Mouse (Mus musculus): ENCODE measurements around the gene Arid1b. TPM values are rescaled to one million over a fixed set of nuclear protein-coding genes. Genes with fewer than 3 reads are reported as not detected.

Arid1b gene
- polyA plus RNA-seq, 1 experiment from 2014 or later: 14.8 TPM

DNA sequence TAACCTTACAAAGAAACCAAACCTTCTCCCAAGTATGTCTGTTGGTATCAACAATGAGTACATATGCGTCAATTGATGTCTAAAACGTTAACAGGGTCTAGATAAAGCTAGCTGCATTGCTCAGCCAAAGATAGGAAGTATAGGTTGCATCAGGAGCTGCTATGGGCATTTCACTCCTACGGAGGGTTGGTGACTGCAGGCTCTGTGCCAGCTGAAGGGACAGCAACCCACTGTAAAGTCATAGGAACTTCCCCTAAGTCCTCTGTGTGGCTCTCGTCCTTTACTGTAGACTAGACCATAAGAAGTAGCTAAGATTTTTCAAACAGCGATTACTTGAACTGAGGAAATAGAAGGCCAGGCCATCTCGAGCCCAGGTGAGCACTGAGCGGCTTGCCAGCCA lies 316.9 kb downstream of the Arid1b start:
- WGBS: 92% methylated on average over 7 of the region's 7 CpGs
- no peak overlapping the region for H3K27ac ChIP-seq
- peaks cover 39% of the 10 kb centered on the region for H3K36me3 ChIP-seq
- ATAC-seq: no peak
- no peak overlapping the region for H3K4me2 ChIP-seq (replicated peaks)
- no peaks in the 10 kb centered on the region for H3K9me3 ChIP-seq
- no peaks in the 10 kb centered on the region for H3K27me3 ChIP-seq
- no peak overlapping the region for H3K4me3 ChIP-seq (replicated peaks)
- H3K4me1 ChIP-seq (replicated peaks): peaks cover 19% of the 10 kb centered on the region
- no peak overlapping the region for H3K9ac ChIP-seq (replicated peaks)

DNA sequence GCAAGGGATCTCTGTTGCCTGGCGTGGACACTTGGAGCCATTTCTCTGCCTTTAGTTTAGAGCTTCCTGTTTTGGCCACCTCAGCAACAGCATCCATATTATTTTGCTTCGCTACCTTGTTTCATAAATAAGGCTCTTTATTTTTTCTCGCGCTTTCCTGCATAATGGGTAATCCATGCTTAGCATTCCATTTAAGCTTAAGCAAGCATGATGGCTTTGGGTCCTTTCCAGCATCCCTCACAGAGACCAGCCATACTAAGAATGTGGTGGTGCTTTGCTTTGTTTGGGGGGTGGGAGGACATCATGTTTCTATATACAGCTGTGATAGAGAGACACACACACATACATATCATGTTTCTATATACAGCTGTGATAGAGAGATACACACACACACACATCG lies 318.2 kb downstream of the Arid1b start:
- H3K36me3 ChIP-seq: peaks cover 40% of the 10 kb centered on the region
- H3K4me1 ChIP-seq (replicated peaks): peaks cover 19% of the 10 kb centered on the region
- 68% methylated on average over 5 of the region's 5 CpGs for WGBS
- ATAC-seq: no peak
- H3K9me3 ChIP-seq: no peaks in the 10 kb centered on the region
- H3K27ac ChIP-seq: no peak overlapping the region
- H3K4me2 ChIP-seq (replicated peaks): no peak overlapping the region
- H3K4me3 ChIP-seq (replicated peaks): no peak overlapping the region
- no peak overlapping the region; the same call in 1 of the 2 replicates for H3K9ac ChIP-seq (replicated peaks)
- H3K27me3 ChIP-seq: no peaks in the 10 kb centered on the region

DNA sequence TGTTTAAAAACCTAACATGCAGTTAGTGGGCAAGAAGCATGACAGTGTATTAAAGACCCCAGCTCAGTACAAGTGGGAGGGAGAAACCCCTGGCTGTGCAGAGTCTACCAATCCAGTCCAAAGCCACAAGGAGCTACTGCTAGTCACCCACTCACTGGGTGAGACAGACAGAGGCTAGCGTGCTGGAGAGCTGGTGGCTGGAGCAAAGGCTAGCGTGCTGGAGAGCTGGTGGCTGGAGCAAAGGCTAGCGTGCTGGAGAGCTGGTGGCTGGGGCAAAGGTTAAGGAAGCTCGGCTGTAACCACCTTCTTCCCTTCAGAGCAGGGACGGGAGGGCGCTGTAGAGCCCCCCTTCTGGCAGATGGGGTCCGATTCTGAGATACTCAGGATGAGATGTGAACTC lies 320.6 kb downstream of the Arid1b start:
- no peak for ATAC-seq
- no peak overlapping the region for H3K4me2 ChIP-seq (replicated peaks)
- peaks cover 48% of the 10 kb centered on the region for H3K36me3 ChIP-seq
- 47% methylated on average over 7 of the region's 7 CpGs for WGBS
- no peaks in the 10 kb centered on the region for H3K27me3 ChIP-seq
- H3K27ac ChIP-seq: no peak overlapping the region
- peaks cover 19% of the 10 kb centered on the region for H3K4me1 ChIP-seq (replicated peaks)
- no peaks in the 10 kb centered on the region for H3K9me3 ChIP-seq
- no peak overlapping the region for H3K9ac ChIP-seq (replicated peaks)
- H3K4me3 ChIP-seq (replicated peaks): no peak overlapping the region

DNA sequence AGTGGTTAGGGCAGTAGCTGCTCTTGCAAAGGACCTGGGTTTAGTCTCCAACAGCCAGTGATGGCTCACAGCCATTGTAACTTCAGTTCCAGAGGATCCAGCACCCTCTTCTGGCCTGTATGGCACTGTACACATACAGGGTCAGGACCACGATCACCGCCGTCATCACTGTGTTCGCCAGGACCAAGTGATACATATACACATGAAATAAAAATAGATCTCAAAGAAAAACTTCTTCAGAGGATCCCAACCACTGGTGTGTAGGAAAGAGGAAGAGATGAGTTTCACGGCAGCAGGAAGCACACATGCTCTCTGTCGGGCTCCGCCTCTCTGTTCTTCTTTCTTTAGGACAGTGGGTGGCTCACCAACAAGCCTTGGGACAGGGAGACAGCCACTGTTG lies 322.4 kb downstream of the Arid1b start:
- 91% methylated on average over 7 of the region's 7 CpGs for WGBS

DNA sequence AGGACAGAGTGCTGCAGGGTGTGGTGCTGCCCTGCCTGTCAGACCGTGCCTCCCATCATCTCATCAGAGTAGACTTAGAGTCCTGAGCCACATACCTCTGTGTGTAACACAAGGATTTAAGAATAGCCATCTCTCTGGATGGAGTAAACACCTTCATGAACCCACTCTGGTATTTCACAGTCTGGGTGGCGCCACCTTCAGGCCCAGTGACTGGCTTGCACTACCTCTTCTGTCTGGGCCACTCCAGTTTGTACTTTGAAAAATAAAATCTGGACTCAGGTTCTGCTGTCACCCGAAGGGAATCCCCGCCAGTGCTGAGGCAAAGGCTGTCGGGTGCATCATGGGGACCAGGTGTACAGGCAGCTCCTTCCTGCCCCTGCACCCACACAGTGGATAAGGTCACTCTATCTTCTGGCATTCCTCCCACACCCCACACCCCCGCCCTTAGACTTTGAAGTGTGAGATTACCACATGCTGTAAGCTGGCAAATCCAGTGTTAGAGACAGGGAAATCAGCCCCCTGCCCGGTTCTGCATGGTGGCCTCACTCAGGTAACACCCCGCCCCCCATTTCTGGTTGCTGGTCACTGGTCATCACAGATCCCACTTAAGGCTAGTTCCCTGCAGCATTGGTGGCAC lies 327.6 kb downstream of the Arid1b start:
- no peak overlapping the region for H3K4me3 ChIP-seq (replicated peaks)
- H3K27me3 ChIP-seq: no peaks in the 10 kb centered on the region
- no peak overlapping the region for H3K27ac ChIP-seq
- H3K36me3 ChIP-seq: peaks cover 47% of the 10 kb centered on the region
- H3K9ac ChIP-seq (replicated peaks): no peak overlapping the region
- 81% methylated on average over 8 of the region's 8 CpGs for WGBS
- no peak overlapping the region for H3K4me2 ChIP-seq (replicated peaks)
- ATAC-seq: no peak
- H3K4me1 ChIP-seq (replicated peaks): peaks cover 31% of the 10 kb centered on the region
- no peaks in the 10 kb centered on the region for H3K9me3 ChIP-seq

More for the DNA sequence above, 322.4 kb downstream of the Arid1b start:
- no peak for ATAC-seq
- no peak overlapping the region for H3K4me3 ChIP-seq (replicated peaks)
- H3K9me3 ChIP-seq: no peaks in the 10 kb centered on the region
- peaks cover 62% of the 10 kb centered on the region for H3K36me3 ChIP-seq
- H3K9ac ChIP-seq (replicated peaks): no peak overlapping the region
- peaks cover 6% of the 10 kb centered on the region for H3K4me1 ChIP-seq (replicated peaks)
- H3K27ac ChIP-seq: no peak overlapping the region
- H3K4me2 ChIP-seq (replicated peaks): no peak overlapping the region
- no peaks in the 10 kb centered on the region for H3K27me3 ChIP-seq

DNA sequence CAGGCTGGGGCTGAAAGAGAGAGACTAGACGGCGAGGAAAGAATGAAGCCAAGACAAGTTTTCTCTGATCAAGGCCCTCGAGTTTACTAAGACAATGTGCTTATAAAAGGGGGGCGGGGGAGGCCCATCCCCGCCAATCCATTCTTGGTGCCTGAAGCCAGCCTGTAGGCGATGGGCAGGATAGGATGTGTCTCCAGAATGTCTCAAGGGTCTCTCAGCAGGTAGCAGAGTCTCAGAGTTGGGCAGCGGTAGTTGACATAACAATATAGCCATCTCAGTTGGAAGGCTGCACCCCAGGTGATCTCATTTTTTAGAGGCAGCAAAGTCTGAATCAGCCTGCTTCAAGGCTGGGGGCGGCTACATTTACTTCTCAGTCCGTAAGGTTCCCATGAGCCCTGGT lies 328.5 kb downstream of the Arid1b start:
- peaks cover 47% of the 10 kb centered on the region for H3K36me3 ChIP-seq
- H3K9me3 ChIP-seq: no peaks in the 10 kb centered on the region
- no peak overlapping the region for H3K4me3 ChIP-seq (replicated peaks)
- H3K27ac ChIP-seq: no peak overlapping the region
- no peak for ATAC-seq
- H3K9ac ChIP-seq (replicated peaks): no peak overlapping the region
- WGBS: 73% methylated on average over 9 of the region's 9 CpGs
- peaks cover 31% of the 10 kb centered on the region for H3K4me1 ChIP-seq (replicated peaks)
- no peak overlapping the region for H3K4me2 ChIP-seq (replicated peaks)
- no peaks in the 10 kb centered on the region for H3K27me3 ChIP-seq

DNA sequence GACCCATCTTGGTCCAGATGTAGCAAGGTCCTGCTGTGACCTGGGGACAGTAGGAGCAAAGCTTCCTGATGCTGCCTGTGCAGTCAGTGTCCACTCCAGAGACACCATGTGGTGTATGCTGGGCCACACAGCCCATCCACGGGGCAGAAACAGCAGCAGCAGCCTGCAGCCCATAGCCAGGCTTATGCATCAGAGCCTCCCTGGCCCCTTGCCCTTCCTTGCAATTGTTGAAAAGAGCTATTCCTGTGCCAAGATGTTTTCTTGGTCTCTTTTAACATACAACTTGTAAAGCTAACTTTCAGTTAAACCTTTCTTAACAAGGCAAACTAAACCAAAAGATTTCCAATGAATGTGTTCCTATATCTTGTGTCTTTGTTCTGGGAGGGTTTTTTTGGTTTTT lies 329.6 kb downstream of the Arid1b start:
- no peaks in the 10 kb centered on the region for H3K9me3 ChIP-seq
- no peak overlapping the region for H3K4me2 ChIP-seq (replicated peaks)
- H3K9ac ChIP-seq (replicated peaks): no peak overlapping the region; the same call in 1 of the 2 replicates
- H3K4me1 ChIP-seq (replicated peaks): peaks cover 31% of the 10 kb centered on the region
- 19% methylated on average over 1 of the region's 1 CpGs for WGBS
- no peak overlapping the region for H3K4me3 ChIP-seq (replicated peaks)
- H3K36me3 ChIP-seq: peaks cover 54% of the 10 kb centered on the region
- ATAC-seq: no peak
- H3K27ac ChIP-seq: peak overlapping the region; percentile 27
- H3K27me3 ChIP-seq: no peaks in the 10 kb centered on the region

DNA sequence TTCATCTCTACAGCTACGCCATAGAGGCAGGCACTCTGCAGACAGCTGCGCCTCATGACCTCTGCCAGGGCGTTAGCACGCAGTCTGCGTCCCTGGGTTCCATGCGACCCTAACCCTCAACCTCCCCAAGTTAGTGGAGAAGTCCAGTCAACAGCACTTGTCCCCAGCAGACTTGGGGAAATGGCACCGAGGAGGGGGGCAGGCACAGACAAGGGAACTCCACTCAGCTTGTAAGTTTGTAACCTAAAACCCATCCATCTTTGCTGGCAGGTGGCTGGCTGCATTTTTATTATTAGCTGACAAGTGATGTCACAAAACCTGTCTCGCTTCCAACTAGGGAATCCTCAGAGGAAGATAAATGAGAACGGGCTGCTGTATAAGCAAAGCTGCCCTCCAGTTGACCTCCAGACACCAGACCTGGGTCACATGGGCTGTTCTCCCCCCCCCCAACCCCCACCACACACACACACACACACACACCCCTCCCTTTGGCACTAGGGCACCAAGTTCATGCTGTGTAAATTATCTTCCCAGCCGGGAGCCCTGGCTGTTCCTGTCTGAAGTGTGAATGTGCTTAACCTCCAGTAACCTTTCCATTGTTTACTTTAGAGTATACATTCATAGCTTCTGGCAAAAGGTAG lies 330.2 kb downstream of the Arid1b start:
- Histone ChIP-seq H3K36me3 (peaks cover 54% of the 10 kb centered on the region), H3K9ac (replicated peaks) (no peak overlapping the region), H3K4me3 (replicated peaks) (no peak overlapping the region), H3K9me3 (no peaks in the 10 kb centered on the region), H3K4me1 (replicated peaks) (peaks cover 31% of the 10 kb centered on the region), H3K27me3 (no peaks in the 10 kb centered on the region), H3K4me2 (replicated peaks) (no peak overlapping the region), H3K27ac (peak overlapping the region; percentile 27)
- ATAC-seq: peak; percentile 58; the same call in 1 of the 2 replicates
- WGBS: 22% methylated on average over 10 of the region's 10 CpGs

DNA sequence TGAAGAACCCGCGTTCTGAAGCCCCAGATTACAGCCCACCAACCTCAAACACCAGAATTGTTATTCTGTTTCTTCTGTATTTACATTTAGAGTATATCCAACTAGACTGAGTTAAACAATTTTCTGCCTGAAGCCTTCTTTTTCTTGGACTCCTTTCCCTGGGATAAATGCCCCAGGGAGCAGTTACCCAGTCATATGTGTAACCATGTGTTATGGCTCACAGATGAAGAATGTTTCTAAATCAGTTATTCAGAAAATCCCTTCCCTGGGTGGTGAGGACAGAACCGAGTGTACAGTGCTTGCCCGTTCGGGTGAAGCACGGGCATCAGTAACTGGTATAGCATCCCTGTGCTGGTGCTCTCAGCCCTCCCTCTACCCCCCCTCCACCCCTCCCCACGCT lies 332.6 kb downstream of the Arid1b start:
- H3K27me3 ChIP-seq: no peaks in the 10 kb centered on the region
- H3K27ac ChIP-seq: no peak overlapping the region
- H3K36me3 ChIP-seq: peaks cover 52% of the 10 kb centered on the region
- ATAC-seq: no peak
- H3K4me2 ChIP-seq (replicated peaks): no peak overlapping the region
- 85% methylated on average over 7 of the region's 7 CpGs for WGBS
- H3K4me1 ChIP-seq (replicated peaks): peaks cover 31% of the 10 kb centered on the region
- no peaks in the 10 kb centered on the region for H3K9me3 ChIP-seq
- no peak overlapping the region for H3K9ac ChIP-seq (replicated peaks)
- no peak overlapping the region for H3K4me3 ChIP-seq (replicated peaks)

DNA sequence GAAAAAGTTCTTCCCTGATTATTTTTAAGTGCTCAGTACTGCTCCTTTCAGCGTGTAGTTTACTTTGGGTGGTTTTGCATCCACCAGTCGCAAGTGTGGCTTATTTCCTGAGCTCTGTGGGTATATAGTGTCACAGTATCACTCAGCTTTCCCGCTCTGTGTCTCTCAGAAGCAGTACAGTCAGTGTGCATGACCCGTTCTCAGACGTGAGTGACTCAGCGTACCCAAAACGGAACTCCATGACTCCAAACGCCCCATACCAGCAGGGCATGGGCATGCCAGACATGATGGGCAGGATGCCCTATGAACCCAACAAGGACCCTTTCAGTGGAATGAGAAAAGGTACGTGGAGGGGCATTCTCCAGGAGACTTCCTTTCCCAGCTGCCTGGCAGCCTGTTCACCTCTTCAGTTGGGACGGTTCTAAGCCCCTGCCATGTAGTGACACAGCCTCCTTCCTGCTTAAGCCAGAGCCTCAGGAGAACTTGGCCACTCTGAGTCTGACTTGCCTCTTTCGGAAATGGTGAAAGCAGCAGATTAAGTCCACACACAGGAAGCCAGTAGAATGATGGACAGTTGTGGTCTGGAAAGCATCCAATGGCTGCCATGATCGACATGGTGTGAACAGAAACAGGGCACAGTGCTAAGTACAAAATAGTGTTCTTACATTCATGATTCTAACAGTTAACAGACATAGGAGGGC lies 333.5 kb downstream of the Arid1b start:
- WGBS: 93% methylated on average over 12 of the region's 12 CpGs
- Histone ChIP-seq H3K4me3 (replicated peaks) (no peak overlapping the region), H3K27ac (no peak overlapping the region), H3K9ac (replicated peaks) (no peak overlapping the region), H3K36me3 (peaks cover 54% of the 10 kb centered on the region), H3K4me2 (replicated peaks) (no peak overlapping the region), H3K4me1 (replicated peaks) (peaks cover 24% of the 10 kb centered on the region), H3K9me3 (no peaks in the 10 kb centered on the region), H3K27me3 (no peaks in the 10 kb centered on the region)
- no peak for ATAC-seq

DNA sequence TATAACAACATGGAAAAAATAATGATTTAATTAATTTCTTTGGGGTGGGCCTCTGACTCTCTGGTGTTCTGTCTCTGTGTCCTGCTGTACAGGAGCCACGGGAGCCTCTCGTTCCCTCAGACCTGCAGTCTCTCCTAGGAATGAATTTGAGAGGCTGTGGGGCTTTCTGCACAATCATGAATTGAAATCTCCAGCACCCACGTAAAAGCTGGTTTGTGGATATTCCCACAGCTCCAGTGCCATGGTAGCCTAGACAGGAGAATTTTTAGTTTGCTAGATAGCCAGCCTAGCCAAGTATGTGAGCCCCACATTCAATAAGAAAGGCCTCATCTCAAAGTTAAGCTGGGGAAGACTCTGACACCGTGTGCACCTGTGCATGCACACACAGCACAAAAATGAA lies 335.3 kb downstream of the Arid1b start:
- Histone ChIP-seq H3K9ac (replicated peaks) (no peak overlapping the region), H3K4me2 (replicated peaks) (no peak overlapping the region), H3K27ac (no peak overlapping the region), H3K4me1 (replicated peaks) (peaks cover 6% of the 10 kb centered on the region), H3K4me3 (replicated peaks) (no peak overlapping the region), H3K36me3 (peaks cover 69% of the 10 kb centered on the region), H3K27me3 (no peaks in the 10 kb centered on the region), H3K9me3 (no peaks in the 10 kb centered on the region)
- 82% methylated on average over 4 of the region's 4 CpGs for WGBS
- ATAC-seq: no peak

DNA sequence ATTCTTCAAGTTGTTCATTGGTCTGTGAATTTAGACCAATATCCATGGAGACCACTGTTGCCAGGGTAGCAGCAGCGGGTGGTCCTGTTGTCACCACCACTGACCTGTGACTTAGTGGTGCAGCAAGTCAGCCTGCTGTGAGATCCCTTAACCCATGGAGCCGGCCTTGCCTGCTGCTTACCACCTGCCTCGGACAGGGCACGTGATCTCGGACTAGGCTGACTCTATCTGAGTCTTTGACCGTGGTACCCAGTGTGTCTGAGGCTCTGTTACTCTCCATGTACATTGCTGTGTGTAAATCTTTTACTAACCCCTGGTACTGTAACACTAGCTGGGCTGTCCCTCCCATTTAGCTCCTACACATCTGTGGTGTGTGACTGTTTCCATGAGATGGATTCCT lies 335.9 kb downstream of the Arid1b start:
- Histone ChIP-seq H3K36me3 (peaks cover 75% of the 10 kb centered on the region), H3K4me3 (replicated peaks) (no peak overlapping the region), H3K9me3 (no peaks in the 10 kb centered on the region), H3K4me1 (replicated peaks) (peaks cover 1% of the 10 kb centered on the region; the same call in 1 of the 2 replicates), H3K4me2 (replicated peaks) (no peak overlapping the region), H3K9ac (replicated peaks) (no peak overlapping the region), H3K27ac (no peak overlapping the region), H3K27me3 (no peaks in the 10 kb centered on the region)
- 0 out of 2 replicates have a peak, but pooled peaks have one; percentile 30 for ATAC-seq
- 55% methylated on average over 6 of the region's 6 CpGs for WGBS

Data from midbrain, embryonic 13.5 days (tissue).